Mouse (Mus musculus) MEL (cell line): ENCODE results near the gene Cmss1.

ENCODE experiments used
- CTCF ChIP-seq, 3 experiments: IDR thresholded peaks in 2 of 3; conservative IDR thresholded peaks in 1 of 3; 2 replicates each; pipeline ENCODE4 v1.5.1; 2011 to 2012; ENCODE audit warnings: low read length in 3 of 3, low read depth in 2 of 3, mild to moderate bottlenecking in 2 of 3, improper control_type of control experiment in 1 of 3, inconsistent platforms in 1 of 3, mixed read lengths in 1 of 3, moderate library complexity in 1 of 3; ENCODE audit not compliant: control insufficient read depth in 1 of 3, insufficient read depth in 1 of 3, poor library complexity in 1 of 3, severe bottlenecking in 1 of 3
- ELF1 ChIP-seq: IDR thresholded peaks from 2 replicates; pipeline ENCODE4 v1.6.1; 2014; ENCODE audit warnings: low read depth, mild to moderate bottlenecking, inconsistent platforms, low read length, improper control_type of control experiment, moderate library complexity
- GATA1 ChIP-seq: IDR thresholded peaks from 2 replicates; pipeline ENCODE4 v1.6.1; 2011; ENCODE audit warnings: low read depth, low read length, improper control_type of control experiment
- JUND ChIP-seq: IDR thresholded peaks from 2 replicates; pipeline ENCODE4 v1.6.1; 2011; ENCODE audit warnings: low read depth, mild to moderate bottlenecking, improper control_type of control experiment, low read length
- MAZ ChIP-seq: IDR thresholded peaks from 2 replicates; pipeline ENCODE4 v1.6.1; 2012; ENCODE audit warnings: low read depth, mild to moderate bottlenecking, inconsistent platforms, low read length, improper control_type of control experiment
- POLR2A ChIP-seq, 2 experiments: IDR thresholded peaks; 2 replicates each; pipeline ENCODE4 v1.6.1; 2011 to 2012; ENCODE audit warnings: low read length in 2 of 2, mild to moderate bottlenecking in 2 of 2, control low read depth in 1 of 2, improper control_type of control experiment in 1 of 2, low read depth in 1 of 2, moderate library complexity in 1 of 2; ENCODE audit not compliant: control insufficient read depth in 1 of 2, insufficient read depth in 1 of 2, poor library complexity in 1 of 2
- TCF12 ChIP-seq: IDR thresholded peaks from 2 replicates; pipeline ENCODE4 v1.6.1; 2014; ENCODE audit warnings: low read depth, mild to moderate bottlenecking, inconsistent platforms, low read length, improper control_type of control experiment, moderate library complexity
- UBTF ChIP-seq: IDR thresholded peaks from 2 replicates; pipeline ENCODE4 v1.6.1; 2012; ENCODE audit warnings: low read depth, mild to moderate bottlenecking, inconsistent platforms, low read length, improper control_type of control experiment, moderate library complexity, borderline replicate concordance; ENCODE audit not compliant: insufficient read depth
- ZC3H11A ChIP-seq: IDR thresholded peaks from 2 replicates; pipeline ENCODE4 v1.6.1; 2012; ENCODE audit warnings: low read depth, mild to moderate bottlenecking, inconsistent platforms, low read length, improper control_type of control experiment
- ZNF384 ChIP-seq: IDR thresholded peaks from 2 replicates; pipeline ENCODE4 v1.6.1; 2012; ENCODE audit warnings: low read depth, mild to moderate bottlenecking, inconsistent platforms, low read length, improper control_type of control experiment

- TF ChIP-seq UBTF = no peak
- TF ChIP-seq POLR2A (IDR thresholded peaks at IDR 0.05; ENCODE audit: control insufficient read depth in 1 of 2, insufficient read depth in 1 of 2, low read depth in 1 of 2, low read length in 2 of 2, poor library complexity in 1 of 2) = no peak
- TF ChIP-seq GATA1 = no peak
- no peak for TF ChIP-seq CTCF (IDR thresholded peaks at IDR 0.05 in 2 of 3, conservative IDR thresholded peaks at IDR 0.05 in 1 of 3; ENCODE audit: control insufficient read depth in 1 of 3, insufficient read depth in 1 of 3, low read depth in 2 of 3, low read length in 3 of 3, poor library complexity in 1 of 3, severe bottlenecking in 1 of 3)
- TF ChIP-seq ZNF384 = no peak
- TF ChIP-seq MAZ = no peak
- TF ChIP-seq JUND = no peak
- TF ChIP-seq ELF1 = no peak
- TF ChIP-seq ZC3H11A = no peak
- no peak for TF ChIP-seq TCF12
Observed at GRCm38 (mm10) chr16:57417017-57417416, 189.6 kb downstream of the Cmss1 start.
